Mouse (Mus musculus): Measurements from ENCODE around the gene Tspan5.

The Tspan5 gene

DNA sequence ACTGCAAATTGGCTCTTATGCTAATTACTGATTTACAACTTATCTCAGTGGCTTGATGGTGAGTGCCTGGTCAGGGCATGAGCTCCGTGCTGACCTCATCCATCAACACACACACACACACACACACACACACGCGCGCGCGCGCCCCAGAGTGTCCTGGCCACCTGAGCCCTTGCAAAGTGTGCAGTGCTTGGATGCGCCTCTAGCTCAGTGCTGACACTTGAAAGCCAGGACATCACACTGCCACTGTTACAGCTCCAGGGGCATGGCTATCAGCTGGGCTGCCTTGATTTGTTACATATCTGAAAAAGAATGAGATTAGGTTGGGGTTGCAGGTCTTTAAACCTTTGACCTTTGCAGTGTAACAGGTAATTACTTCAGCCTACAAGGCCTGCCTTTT lies 109.9 kb downstream of the Tspan5 start:
- no peak for DNase-seq (ENCODE audit: low spot score)

DNA sequence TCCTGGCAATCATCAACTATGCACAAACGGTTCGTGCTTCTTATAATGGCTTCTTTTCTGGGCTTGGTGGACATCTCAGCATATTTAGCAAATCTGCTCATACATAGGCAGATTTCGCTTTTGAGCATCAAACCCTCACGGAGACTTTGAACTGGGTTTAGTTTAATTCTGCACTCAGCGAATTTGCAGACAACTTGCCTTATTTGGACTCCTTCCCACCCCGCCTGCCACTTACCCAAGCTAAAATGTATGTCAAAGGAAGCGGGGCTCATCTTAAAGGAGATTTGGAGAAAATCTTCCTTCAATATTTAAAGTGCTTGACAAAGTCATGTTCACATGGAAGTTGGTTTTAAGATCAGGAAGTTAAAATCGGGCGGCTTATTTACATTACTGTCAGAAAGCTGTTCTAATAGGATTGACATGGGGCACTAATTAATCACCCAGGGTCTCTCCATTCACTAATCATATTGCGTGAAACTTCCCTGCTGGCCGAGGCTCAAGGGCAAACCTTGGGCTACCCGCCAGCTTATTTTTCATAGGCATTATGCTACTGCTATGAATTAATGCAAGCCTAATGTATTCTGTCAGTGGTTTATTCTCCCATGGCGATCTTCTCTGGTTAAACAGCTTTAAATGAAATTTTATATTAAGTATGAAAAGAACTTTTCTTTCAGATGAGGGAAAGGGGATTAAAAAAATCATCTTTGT lies 111.1 kb downstream of the Tspan5 start:
- no peak for DNase-seq (ENCODE audit: low spot score)

DNA sequence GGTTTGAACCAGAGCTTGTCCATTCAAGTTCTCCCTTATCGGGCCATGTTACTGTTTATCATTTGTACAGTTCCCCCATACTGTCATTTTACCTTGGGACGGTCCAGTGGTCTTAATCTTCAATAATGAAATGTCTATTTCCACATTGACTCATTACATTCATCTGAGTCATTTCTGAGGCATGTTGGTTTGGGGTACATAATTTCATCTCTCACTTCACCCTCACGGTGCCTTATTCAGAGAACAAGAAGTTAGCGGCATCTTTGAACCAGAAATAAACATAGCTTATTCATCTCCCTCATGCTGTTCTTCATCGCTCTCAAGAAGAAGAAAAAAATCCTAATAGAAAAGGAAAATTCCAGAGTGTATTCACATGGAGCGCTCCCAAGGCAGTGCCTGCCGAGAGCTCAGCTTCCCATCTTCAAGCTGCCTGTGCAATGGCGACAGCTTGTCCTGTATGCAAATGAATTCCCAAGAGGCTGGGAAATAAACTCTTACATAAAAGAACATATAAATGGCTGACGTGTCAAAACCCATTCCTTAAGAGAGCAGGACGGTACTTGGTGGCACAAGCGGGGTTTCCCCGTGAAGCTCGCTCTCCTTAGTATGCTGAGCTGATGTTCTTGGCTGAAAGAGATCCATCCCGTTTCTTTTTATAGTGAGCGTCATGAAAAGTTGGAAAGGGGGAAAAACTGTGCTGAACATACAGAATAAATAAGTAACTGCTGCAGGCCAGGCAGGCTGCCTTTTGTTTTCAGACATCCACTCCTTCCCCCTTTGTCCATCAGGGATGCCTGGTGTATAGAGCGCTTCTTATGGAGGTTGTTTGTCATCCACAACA lies 112.2 kb downstream of the Tspan5 start:
- no peak for DNase-seq (ENCODE audit: low spot score)

DNA sequence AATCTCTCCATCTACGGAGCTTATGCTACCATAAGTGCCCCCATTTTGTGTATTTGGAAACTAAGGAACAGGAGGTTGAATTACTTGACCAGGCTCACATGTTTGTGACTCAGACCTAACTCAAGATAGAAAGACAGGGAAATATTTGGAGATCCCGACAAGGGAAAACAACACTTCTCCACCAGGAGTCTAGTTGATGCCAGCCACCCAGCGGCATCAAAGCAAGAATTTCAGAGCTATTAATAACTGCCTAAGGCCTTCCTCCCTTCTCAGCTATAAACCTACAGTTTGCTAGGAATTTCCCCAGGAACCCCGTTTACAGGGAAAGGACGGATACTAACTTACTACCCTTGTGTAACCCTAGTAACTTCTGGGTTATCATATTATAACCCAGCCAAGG lies 113.4 kb downstream of the Tspan5 start:
- DNase-seq (ENCODE audit: low spot score): no peak

DNA sequence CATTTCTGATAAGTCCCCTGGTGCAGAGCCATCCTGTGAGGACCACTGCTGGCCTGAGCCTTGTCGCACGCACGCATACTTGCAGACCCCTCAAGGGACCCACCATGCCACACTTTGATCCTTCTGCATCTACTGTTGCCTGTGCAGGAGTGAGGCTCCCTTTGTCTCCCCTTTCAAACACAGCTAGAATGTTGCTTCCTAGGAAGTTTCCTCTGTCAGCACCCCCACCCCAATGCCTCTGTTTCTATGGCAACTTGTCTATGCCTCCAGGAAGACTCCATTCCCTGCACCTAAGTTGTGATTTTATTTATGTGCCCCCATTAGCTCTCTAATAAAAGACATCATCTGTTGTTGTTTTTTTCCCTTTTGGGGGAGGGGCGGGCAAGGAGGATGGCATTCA lies 115.0 kb downstream of the Tspan5 start:
- no peak for DNase-seq (ENCODE audit: low spot score)

DNA sequence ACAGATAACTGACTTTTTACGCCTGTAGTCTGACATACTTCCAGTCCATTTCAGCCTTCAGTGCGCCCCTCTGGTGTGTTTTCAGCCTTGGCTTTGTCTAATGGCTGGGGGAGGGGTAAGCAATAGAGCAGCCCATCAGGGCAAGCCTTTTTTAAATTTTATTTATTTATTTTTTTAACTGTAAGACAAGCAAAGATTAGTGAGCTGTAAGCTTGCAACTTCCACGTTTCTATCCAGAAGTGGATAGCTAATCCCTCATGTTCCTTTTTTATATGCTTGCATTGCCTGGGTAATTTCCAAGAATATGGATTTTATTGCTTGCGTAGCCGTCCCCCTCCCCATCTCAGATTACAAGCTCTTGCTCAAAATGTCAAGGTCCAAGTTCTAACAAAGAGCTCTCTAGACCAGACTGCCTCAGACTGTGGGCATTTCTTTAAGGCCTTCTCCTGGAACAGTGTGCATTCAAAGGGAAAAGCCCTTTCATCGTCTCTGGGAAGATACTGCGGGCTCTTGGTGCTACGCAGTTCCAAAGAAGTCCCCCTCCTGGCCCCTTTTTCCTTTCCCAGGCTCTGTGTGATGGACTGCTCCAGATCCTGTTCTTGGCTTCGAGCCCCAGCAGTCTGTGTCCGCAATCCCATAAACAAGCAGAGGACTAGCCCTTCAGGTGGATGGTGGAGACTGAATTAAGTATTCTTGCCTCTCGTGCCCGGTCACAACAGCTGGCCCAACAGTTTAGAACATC lies 116.0 kb downstream of the Tspan5 start:
- no peak for DNase-seq (ENCODE audit: low spot score)

DNA sequence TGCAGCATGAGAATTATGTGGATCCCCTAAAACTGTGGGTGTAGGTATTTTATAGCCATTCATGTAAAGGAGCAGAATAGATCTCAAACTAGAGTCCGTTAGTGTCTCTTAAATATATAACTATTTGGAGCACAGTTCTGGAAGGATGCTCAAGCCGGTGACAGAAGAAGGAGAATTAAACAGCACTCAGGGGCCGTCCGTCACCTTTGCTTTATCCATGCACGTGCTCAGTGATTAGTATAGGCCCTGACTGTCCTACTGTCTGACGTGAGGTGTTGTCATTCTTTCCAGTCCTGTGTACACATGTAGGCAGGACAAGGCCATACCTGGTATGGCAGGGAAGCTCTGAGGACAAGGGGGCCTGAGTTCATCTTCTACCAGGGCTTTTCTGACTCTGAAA lies 116.7 kb downstream of the Tspan5 start:
- DNase-seq (ENCODE audit: low spot score): no peak

DNA sequence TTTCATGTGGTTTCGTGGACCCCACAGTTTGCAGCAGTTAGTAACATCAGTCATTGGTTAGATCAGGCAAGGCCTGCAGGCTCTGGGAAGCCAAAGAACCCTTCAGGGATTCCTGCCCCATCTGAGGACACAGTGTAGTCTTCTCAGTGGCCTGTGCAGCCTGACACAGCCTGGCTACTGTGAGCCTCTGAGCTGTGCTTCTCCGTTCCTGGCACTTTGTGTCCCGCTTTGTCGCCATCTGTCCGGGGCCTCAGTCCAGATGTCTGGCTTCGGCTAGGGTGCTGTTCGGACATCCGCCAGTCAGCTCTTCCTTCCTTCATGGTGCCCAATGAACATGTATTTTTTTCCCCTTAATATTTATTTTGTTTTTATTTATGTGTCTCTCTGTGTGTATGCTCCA lies 117.2 kb downstream of the Tspan5 start:
- DNase-seq (ENCODE audit: low spot score): no peak

DNA sequence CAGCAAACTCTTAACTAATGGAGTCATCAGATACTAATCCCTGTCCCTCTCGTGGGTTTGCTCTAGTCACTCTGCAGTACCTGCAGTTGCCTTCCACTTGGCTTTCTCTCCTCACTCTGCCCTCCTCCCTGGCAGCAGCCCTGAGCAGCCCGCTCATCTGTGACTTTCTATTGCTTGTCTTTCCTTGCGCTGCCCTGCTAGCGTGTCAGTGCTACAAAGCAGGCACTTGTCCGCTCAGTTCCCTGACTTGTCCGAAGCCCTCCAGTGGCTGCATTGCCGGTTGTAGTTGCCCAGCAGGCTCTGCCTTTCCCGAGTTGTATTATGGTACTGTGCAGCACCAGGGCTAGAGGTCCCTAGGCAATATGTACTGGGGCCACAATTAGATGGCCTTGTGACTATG lies 117.7 kb downstream of the Tspan5 start:
- no peak for DNase-seq (ENCODE audit: low spot score)

DNA sequence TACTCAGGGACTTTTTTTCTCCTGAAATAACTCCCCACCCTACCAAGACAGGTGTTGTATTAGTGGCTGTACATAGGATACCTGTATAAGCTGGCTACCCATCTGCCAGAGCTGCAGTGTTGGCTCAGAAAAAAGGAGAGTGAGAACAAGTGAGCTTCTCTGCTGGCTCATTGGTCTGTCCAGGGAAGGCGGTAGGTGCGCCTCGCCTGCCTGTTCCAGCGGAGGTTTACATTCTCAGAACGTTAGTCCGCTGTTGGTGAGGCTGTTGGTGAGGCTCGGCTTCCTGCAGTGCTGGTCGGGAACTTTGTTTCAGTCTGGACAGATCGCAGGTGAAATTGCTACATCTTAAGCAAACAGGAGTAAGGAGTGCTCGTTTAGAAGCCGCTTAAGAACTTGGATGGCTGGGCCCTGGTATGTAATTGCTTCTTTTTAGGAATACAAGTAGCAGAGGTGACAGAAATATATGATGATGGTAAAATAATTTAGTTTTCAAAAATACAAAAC lies 118.3 kb downstream of the Tspan5 start:
- DNase-seq (ENCODE audit: low spot score): no peak

DNA sequence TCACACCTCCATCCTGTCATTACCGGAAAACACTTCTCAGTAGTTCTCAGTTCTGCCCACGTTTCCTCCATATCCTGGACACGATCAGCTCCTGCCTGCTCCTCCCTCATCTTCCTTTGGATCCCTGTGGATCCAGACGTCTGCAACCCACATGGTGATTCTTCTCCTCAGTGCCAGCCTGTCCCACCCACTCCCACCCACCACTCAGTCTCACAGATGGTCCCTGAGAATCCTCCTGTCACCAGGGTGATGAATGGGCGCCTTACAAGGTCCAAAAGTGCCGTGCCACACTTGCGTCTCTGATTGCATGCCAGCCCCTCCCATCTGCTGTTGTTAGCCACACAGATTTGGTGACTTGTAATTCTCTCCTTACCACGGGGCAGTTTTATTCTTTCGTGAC lies 119.0 kb downstream of the Tspan5 start:
- no peak for DNase-seq (ENCODE audit: low spot score)

DNA sequence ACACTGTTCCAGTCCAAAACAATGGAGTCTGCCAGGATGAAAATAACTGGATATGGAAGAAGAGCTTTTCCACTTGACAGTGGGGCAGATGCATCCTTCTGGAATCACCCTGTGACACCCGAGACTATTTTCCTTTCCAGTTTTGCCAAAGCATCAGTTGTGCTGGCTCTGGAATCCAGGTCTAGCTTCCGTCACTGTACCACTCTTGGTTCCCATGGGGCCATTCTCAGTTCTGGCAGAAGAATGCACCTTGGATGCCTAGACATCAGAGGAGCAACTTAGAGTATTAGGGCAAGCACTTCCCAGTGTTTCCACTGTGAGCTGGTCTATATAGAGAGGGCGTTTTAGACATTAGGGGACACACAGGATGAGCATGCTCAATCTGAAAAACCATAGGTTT lies 119.6 kb downstream of the Tspan5 start:
- DNase-seq (ENCODE audit: low spot score): no peak

DNA sequence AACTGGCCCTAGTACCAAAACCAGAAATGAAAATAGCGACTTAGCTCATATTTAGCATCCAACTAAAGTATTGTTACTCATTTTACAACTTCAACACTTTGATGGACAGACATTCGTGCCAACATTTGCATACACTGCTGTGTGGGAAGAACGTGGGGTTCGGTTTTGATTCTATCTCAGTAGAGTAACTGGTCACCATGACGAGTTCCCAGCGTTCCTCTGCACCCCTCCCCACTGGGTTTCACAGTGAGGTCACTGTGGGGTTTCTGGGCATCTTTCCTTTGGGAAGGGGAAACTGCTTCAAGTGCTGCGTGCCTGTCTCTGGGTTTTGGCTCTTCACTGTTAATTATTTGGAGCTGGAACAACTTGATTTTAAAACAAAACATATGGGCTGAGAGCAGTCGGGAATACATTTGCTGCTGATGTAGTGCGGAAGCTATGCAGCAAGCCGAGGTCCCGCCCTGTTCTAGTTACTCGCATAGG lies 122.2 kb downstream of the Tspan5 start:
- DNase-seq (ENCODE audit: low spot score): no peak

DNA sequence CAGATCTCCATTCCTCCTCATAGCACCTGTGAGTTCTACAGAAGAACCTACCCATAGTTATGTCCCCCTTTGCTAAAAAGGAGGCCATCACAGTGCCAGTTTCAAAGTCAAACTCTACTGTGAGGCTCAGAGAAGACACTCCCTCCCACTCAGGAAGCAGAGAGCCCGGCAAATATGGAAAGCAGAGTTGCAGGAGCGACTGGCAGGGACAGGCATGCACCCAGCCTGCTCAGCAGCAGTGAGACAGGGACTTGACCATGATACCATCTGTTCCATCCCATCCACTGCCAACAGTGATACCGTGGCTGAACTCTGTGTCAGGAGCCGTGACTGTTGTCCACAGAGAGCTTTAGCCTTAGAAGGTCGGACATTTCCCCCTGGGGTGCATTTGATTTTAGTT lies 123.3 kb downstream of the Tspan5 start:
- no peak for DNase-seq (ENCODE audit: low spot score)

DNA sequence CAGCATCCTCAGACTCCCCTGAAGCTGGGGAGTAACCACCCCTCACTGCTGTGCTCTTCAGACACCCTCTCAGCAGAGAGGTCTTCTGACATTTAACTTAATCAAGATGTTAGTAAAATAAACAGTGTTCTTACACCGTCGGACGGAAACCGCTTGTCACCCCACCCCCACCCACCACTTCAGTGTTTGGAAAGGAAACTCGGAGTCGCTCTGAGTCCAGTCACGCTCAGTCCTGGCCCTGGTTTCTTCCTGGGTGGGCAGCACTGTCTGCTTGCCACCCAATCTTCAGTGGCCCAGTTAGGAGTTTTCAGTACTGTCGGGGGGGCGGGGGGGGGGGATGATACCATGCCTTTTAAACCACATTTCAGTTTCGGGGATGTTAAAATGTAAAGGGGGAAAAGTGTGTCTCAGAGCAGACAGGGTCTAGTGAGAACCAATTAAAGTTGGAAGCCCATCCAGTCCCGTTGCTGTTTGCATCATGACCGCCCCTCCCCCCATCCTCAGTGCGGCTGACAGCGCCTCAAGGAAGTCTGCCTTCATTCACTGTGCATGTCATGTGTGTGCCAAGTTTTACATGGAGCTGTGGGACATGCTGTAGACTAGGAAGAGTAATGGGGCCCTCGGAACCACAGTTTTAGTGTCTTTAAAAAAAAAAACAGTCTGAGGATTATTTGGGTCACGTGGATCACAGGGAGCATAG lies 125.3 kb downstream of the Tspan5 start:
- no peak for DNase-seq (ENCODE audit: low spot score)

DNA sequence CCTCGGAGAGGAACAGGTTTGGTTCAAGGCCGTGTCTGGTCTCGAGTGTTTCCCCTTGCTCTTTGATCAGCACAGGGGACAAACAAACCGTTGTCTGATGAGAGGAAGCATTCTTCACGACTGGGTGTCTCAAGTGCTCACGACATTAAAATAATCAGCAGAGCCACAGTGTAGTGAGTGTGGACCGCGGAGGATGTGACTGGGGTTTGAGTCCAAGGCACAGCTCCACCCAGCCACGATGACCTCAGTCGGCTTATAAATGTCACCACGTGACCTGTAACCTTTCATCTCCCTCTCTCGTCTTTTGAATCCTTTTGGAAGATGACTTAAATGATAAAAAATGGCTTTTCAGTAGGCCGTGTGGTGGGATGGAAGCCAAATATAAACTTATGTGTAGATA lies 126.4 kb downstream of the Tspan5 start:
- DNase-seq (ENCODE audit: low spot score): no peak

DNA sequence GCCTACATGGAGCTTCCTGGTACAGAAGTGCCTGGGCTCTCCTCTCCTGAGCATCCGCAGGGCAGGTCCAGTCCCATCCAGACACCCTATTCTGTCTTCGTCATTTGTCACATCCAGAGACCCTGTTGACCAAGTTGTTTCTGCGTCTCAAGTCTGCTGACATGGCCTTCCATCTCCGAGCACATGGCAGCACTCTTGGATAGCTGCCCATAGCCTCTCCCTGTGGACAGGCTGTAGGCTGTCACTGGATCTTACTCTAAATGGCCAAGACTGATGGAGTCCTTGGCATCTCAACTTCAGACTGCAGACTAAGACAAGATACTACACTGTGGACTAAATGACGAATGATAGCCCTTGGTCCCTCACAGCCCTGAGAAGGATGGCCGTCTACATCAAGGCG lies 133.3 kb downstream of the Tspan5 start:
- no peak for DNase-seq (ENCODE audit: low spot score)

DNA sequence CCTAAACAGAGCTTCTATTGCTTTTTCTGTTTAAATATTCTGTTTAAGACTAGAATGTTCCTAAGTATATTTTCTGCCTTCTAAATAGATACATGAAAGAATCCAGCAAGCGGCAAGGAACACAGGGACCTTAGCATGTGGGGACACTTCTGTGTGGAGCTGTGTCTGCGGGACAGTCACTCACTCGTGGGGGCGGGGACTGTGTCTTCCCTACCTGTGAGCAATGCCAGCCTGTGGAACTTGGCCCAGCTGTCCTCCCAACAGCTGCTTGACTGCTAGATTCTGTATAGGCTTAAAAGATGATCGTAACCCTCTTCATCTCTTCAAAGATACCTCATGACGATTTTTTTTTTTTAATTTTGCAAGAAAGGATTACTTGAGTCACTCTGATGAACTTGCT lies 133.9 kb downstream of the Tspan5 start:
- no peak for DNase-seq (ENCODE audit: low spot score)

DNA sequence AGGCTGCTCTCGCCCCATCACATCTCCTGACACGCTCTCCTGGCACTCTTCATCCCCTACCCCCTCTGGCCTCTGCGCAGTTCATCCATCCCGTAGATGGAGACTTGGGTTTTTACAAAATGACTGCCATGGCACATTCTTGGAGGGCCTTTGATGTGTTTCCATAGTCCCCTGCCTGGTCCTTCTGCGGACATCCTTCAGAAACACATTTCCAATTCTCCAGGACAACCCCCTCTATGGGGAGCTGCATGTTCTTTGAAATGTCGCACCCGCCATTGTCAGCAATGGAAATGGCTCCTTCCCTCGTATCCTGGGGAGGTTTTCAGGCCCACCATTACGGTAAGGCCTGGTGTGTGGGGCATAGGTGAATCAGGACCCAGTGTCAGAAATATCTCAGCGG lies 134.4 kb downstream of the Tspan5 start:
- no peak for DNase-seq (ENCODE audit: low spot score)

DNA sequence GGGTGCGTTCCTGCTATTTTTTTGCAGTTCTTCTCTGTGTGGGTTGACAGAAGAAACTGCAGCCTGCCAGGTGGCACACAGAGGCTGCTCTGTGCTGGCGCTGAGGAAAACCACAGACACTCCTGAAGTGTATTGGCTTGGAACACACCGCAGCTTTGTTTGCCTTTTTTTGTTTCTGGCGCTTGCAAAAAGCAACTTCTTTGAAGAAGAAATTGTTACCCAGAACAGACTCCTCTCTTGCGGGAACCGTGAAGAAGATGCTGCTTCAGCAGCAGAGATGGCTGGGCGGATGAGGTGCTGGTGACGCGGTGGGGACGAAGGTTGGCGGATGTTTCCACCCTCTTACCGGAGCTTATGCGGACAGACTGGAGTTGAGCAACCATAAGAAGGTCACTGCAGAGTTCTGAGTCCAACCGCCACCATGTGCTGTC lies 135.0 kb downstream of the Tspan5 start:
- peak; percentile 58 for DNase-seq (ENCODE audit: low spot score)

DNA sequence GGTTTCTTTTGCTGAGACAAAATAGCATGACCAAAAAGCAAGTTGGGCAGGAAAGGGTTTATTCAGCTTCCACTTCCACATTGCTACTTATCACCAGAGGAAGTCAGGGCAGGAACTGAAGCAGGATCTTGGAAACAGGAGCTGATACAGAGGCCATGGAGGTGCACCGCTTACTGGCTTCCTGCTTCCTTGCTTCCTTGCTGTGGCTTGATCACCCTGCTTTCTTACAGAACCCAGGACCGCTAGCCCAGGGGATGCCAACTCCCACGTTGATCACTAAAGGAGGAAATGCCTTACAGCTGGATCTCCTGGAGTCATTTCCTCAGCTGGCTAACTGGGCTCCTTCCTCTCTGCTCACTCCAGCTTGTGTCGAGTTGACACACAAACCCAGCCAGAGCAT lies 135.7 kb downstream of the Tspan5 start:
- no peak for DNase-seq (ENCODE audit: low spot score)
